Mouse (Mus musculus) liver, embryonic 14.5 days (tissue): ENCODE measurements around the gene Zfp937.
"Not testable (repeated sequence)": the region's sequence is repeated elsewhere in the genome, so short reads cannot be mapped to it uniquely, and the experiment has no call there.

Experiments used
- CTCF ChIP-seq: IDR thresholded peaks from 2 replicates; pipeline ENCODE4 v1.5.1; 2016; ENCODE audit warnings: antibody characterized with exemption, low read depth, control low read depth
- EP300 ChIP-seq: IDR thresholded peaks from 2 replicates; pipeline ENCODE4 v1.6.1; 2016; ENCODE audit warnings: antibody characterized with exemption, low read depth

- not testable (repeated sequence) for TF ChIP-seq EP300, CTCF
These were observed 39.4 kb downstream of the Zfp937 start, which contains the start of gene Gm14124 for GRCm38 (mm10) chr2:150257291-150257690.
